Comparison of ENCODE assay signal across 12 mouse cellular contexts in genomic region chr16:56295888-56296648, GRCm38 (mm10).
A peak's percentile ranks its signal among the peaks of the same experiment; 100 is the strongest.
DNase-seq lines count a peak whose midpoint lies in the region; ATAC-seq and TF ChIP-seq lines count a peak whose summit lies in the region.
"Had no signal": no experiment of that assay in that cellular context is flagged by ENCODE, and none has a peak within 500 bp of the region (broad histone marks: within the 10 kb centered on the region; RNA-seq: fewer than 3 reads in every experiment).

No protein-coding gene starts in this region.

- ATAC-seq in forebrain, postnatal 0 days: peak; percentile 72
- ATAC-seq in midbrain, embryonic 13.5 days: peak; percentile 83

- no peak overlapping the region for H3K4me3 ChIP-seq in forebrain, postnatal 0 days (ENCODE audit: low read depth, low read length)
- H3K4me3 ChIP-seq in midbrain, embryonic 13.5 days (replicated peaks): no peak overlapping the region
- H3K4me3 ChIP-seq: myocyte had no signal

- TF ChIP-seq CTCF in forebrain, postnatal 0 days (IDR thresholded peaks at IDR 0.05; ENCODE audit: low read depth): no peak

- H3K4me1 ChIP-seq in forebrain, postnatal 0 days (ENCODE audit: insufficient read depth): no peaks in the 10 kb centered on the region
- no peaks in the 10 kb centered on the region for H3K4me1 ChIP-seq in midbrain, embryonic 13.5 days (replicated peaks)

- no peaks in the 10 kb centered on the region for H3K9me3 ChIP-seq in forebrain, postnatal 0 days (ENCODE audit: low read length)
- H3K9me3 ChIP-seq in midbrain, embryonic 13.5 days: no peaks in the 10 kb centered on the region

- H3K4me2 ChIP-seq in forebrain, postnatal 0 days (ENCODE audit: low read depth): no peak overlapping the region
- no peak overlapping the region for H3K4me2 ChIP-seq in midbrain, embryonic 13.5 days (replicated peaks)

- peak; percentile 30 to 43 for DNase-seq in heart, postnatal 10 days
- no peak for DNase-seq in heart, postnatal 36 days
- DNase-seq in brain, adult 2 months (ENCODE audit: low read depth, low spot score): peak; percentile 30
- DNase-seq in forebrain, postnatal 0 days: peak; percentile 50
- no peak for DNase-seq in kidney, postnatal 4 days
- no peak for DNase-seq in frontal cortex, postnatal 10 days (ENCODE audit: low spot score in 2 of 2)
- DNase-seq in right cerebral cortex, postnatal 10 days (ENCODE audit: low spot score in 2 of 2): no peak
- DNase-seq: gastrocnemius, postnatal 10 days; kidney, postnatal 25 days had no signal

- no peaks in the 10 kb centered on the region for H3K27me3 ChIP-seq in forebrain, postnatal 0 days (ENCODE audit: insufficient read depth, low read length)
- no peaks in the 10 kb centered on the region for H3K27me3 ChIP-seq in midbrain, embryonic 13.5 days
- H3K27me3 ChIP-seq: CH12.LX had no signal

- 47% methylated on average over 3 of the region's 3 CpGs for WGBS in forebrain, postnatal 0 days
- WGBS in midbrain, embryonic 13.5 days: 84% methylated on average over 3 of the region's 3 CpGs

- H3K27ac ChIP-seq in forebrain, postnatal 0 days (ENCODE audit: low read depth, low read length): no peak overlapping the region
- no peak overlapping the region for H3K27ac ChIP-seq in midbrain, embryonic 13.5 days

- intact Hi-C loops in heart, postnatal 10 days (cut with DNase I): no loop called here
- intact Hi-C loops in heart, postnatal 36 days (cut with DNase I): no loop called here

- H3K9ac ChIP-seq in forebrain, postnatal 0 days: no peak overlapping the region
- no peak overlapping the region for H3K9ac ChIP-seq in midbrain, embryonic 13.5 days (replicated peaks)

- no peaks in the 10 kb centered on the region for H3K36me3 ChIP-seq in forebrain, postnatal 0 days (ENCODE audit: insufficient read depth)
- no peaks in the 10 kb centered on the region for H3K36me3 ChIP-seq in midbrain, embryonic 13.5 days

Comparison
In these comparisons a context has a peak if more than half of its experiments do, and no peak if none do; other contexts are left out.
1. DNase-seq: peak in heart, postnatal 10 days (2 of 2), brain, adult 2 months (single experiment) and forebrain, postnatal 0 days (single experiment); none in heart, postnatal 36 days (0 of 2), kidney, postnatal 4 days (0 of 2), frontal cortex, postnatal 10 days (0 of 2) and right cerebral cortex, postnatal 10 days (0 of 2).